Mouse (Mus musculus): ENCODE measurements around the gene Aes.

Aes gene

GRCm38 (mm10) chr10:81544296-81545160, 14.8 kb upstream of the Aes start:
- no peak for DNase-seq (ENCODE audit: low read depth in 2 of 2, low spot score in 2 of 2)

- peak; percentile 99 for DNase-seq (ENCODE audit: low read depth in 2 of 2, low spot score in 2 of 2)
Observed at GRCm38 (mm10) chr10:81545161-81545747, 14.0 kb upstream of the Aes start, which contains the start of gene Gna11. TSS of gene Gna11 (minus strand) at chr10:81545190.

GRCm38 (mm10) chr10:81546332-81546731, 13.0 kb upstream of the Aes start:
- no peak for DNase-seq (ENCODE audit: low read depth in 2 of 2, low spot score in 2 of 2)

GRCm38 (mm10) chr10:81546788-81547571, 12.3 kb upstream of the Aes start:
- DNase-seq (ENCODE audit: low read depth in 2 of 2, low spot score in 2 of 2): no peak

- no peak for DNase-seq (ENCODE audit: low read depth in 2 of 2, low spot score in 2 of 2)
Observed at GRCm38 (mm10) chr10:81548944-81549343, 10.3 kb upstream of the Aes start.

GRCm38 (mm10) chr10:81550257-81550656, 9.0 kb upstream of the Aes start:
- peak; percentile 70 to 80 for DNase-seq (ENCODE audit: low read depth in 2 of 2, low spot score in 2 of 2)

- DNase-seq (ENCODE audit: low read depth in 2 of 2, low spot score in 2 of 2): peak; percentile 86
Observed at GRCm38 (mm10) chr10:81551597-81552102, 7.6 kb upstream of the Aes start.

GRCm38 (mm10) chr10:81553232-81553631, 6.1 kb upstream of the Aes start:
- DNase-seq (ENCODE audit: low read depth in 2 of 2, low spot score in 2 of 2): peak; percentile 46 to 63

GRCm38 (mm10) chr10:81553807-81554755, 5.2 kb upstream of the Aes start:
- DNase-seq (ENCODE audit: low read depth in 2 of 2, low spot score in 2 of 2): no peak

- peak in 1 of 2 experiments; percentile 28 for DNase-seq (ENCODE audit: low read depth in 2 of 2, low spot score in 2 of 2)
Observed at GRCm38 (mm10) chr10:81556282-81556681, 3.0 kb upstream of the Aes start.

GRCm38 (mm10) chr10:81557491-81557890, 1.8 kb upstream of the Aes start:
- no peak for DNase-seq (ENCODE audit: low read depth in 2 of 2, low spot score in 2 of 2)

GRCm38 (mm10) chr10:81559627-81560539, 595 bp downstream of the Aes start:
- DNase-seq (ENCODE audit: low read depth in 2 of 2, low spot score in 2 of 2): peak; percentile 31 to 52

- DNase-seq (ENCODE audit: low read depth in 2 of 2, low spot score in 2 of 2): peak; percentile 79 to 86
Observed at GRCm38 (mm10) chr10:81560719-81561459, 1.6 kb downstream of the Aes start.

- DNase-seq (ENCODE audit: low read depth in 2 of 2, low spot score in 2 of 2): no peak
Observed at GRCm38 (mm10) chr10:81562411-81562810, 3.1 kb downstream of the Aes start.

GRCm38 (mm10) chr10:81563481-81563880, 4.2 kb downstream of the Aes start:
- DNase-seq (ENCODE audit: low read depth in 2 of 2, low spot score in 2 of 2): no peak

GRCm38 (mm10) chr10:81564216-81564615, 4.9 kb downstream of the Aes start:
- DNase-seq (ENCODE audit: low read depth in 2 of 2, low spot score in 2 of 2): no peak

- peak; percentile 60 to 73 for DNase-seq (ENCODE audit: low read depth in 2 of 2, low spot score in 2 of 2)
Observed at GRCm38 (mm10) chr10:81564734-81565133, 5.4 kb downstream of the Aes start.

Measured in CD8-positive naive resting alpha-beta T cell, adult 2 months (primary cell).